Mouse (Mus musculus) kidney, postnatal 14 days (tissue): ENCODE measurements at regions not wholly inside any gene's neighbourhood (a gene's known extent, or its start where the extent isn't known, plus 50 kb on each side); places are given as distances from the start of the nearest gene placed in this dataset.

Experiments
- DNase-seq: peaks from one replicate; pipeline ENCODE4 v3.0.0; 2022; ENCODE audit warnings: mixed read lengths

- DNase-seq: no peak
Measured at GRCm38 (mm10) chr6:117237096-117237495, 68.8 kb downstream of the Cxcl12 start.

DNA sequence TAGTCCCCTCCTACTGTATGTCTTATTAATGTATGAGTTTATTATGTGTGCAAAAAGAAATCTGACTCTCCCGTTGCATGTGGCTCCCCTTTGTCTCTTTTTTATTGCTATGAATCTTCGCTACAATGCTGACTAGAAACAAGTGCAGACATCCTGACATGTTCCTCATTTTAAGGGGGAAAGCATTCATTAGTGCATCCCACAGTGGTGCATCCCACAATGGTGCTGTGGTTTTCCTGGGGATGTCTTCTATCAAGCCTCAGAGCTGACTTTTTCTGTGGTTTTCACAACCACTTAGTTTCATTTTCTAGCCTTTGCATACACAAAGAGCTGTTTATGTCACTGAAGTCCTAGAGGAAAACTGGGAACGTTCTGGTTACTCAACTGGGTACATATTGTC, 72.9 kb downstream of the Cxcl12 start:
- no peak for DNase-seq

DNA sequence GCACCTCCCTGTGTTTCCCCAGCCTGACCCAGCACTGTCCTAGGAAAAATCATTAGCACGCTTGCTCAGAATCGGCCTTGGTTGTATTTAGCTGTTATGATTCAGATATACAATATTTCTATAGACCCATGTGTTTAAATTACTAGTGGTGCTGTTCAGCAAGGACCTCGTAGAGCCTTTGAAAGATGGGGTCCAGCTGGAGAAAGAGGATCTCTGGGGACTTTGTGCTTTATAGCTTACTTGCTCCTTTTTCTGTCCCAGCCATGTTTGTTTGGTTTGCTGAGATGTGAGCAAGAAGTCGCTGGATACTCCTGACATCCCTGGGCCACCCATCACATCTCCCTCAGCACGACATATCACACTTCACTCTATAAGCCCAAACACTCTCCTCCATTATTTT, 77.1 kb downstream of the Cxcl12 start:
- DNase-seq: no peak

- no peak for DNase-seq
Measured at GRCm38 (mm10) chr6:117245849-117246248, 77.5 kb downstream of the Cxcl12 start.

GRCm38 (mm10) chr6:117249230-117249921, 81.0 kb downstream of the Cxcl12 start:
- DNase-seq: peak; percentile 26

DNA sequence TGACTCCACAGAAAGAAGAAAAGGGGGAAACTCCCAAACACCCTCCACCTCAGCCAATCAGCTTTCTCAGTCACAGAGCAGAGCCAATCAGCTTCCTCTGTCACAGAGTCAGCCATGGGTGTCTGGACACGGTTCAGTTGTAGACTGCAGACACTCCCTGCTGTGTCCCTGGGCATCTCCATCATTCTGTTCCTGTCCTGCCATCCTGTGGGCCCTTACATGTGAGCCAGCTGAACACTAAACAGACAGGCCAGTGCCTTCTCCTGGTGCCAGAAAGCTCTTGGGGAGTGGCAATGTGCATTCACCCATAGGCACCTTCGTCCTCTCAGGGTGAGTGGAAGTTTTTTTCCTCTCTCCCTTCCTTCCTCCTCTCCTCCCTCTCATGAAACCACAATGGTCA, 81.7 kb downstream of the Cxcl12 start:
- DNase-seq: no peak

- no peak for DNase-seq
Measured at GRCm38 (mm10) chr6:117251383-117251925, 83.1 kb downstream of the Cxcl12 start.

GRCm38 (mm10) chr6:117252361-117252760, 84.0 kb downstream of the Cxcl12 start:
- no peak for DNase-seq

- DNase-seq: no peak
Measured at GRCm38 (mm10) chr6:117253036-117253435, 84.7 kb downstream of the Cxcl12 start.

GRCm38 (mm10) chr6:117253586-117254330, 85.4 kb downstream of the Cxcl12 start:
- DNase-seq: no peak

DNA sequence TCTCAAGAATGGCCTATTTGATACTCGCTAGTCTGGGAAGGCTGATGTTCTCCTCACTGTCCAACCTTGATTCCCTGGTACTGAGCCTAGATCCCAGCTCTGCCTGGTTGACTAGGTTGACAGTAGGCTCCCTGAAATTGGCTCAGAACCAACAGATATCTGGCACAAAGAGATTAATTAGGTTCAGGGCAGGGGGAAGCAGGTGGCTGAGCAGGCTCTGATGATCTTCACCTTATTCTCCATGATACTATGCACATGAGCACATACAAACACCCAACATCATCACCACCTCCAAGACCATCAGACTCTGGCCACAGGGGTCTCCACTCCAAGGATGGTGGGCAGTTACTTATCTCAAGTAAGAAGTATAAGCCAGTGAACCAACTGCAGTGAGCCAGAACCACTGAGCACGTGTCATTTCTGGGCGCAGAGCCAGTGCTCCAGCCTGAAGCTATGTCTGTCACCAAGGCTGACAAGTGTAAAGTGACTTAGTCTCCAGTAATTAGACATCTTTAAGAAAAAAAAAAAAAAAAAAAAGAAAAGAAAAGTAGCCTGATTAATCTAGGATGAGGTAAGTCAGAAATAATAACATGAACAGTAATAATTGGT, 86.4 kb downstream of the Cxcl12 start:
- DNase-seq: peak; percentile 80

GRCm38 (mm10) chr6:117255399-117256098, 87.2 kb downstream of the Cxcl12 start:
- no peak for DNase-seq

DNA sequence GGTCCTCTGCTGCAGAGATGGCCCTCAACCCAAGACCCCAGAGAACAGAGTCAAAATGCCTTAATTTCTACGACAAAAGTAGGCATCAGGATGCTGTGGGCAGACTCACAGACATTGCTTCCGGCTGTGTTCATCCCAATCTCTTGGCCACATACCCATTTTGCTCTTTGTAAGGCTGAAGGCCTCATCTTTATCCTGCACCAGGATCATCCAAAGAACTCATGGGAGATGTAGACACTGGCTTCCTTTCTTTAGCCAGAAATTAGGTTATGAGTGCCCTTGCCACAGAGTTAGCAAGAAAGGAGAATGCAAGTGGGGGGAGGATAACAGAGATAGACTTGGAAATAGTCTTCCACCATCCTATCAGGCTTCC, 87.8 kb downstream of the Cxcl12 start:
- no peak for DNase-seq

- no peak for DNase-seq
Measured at GRCm38 (mm10) chr6:117257591-117257990, 89.3 kb downstream of the Cxcl12 start.

DNA sequence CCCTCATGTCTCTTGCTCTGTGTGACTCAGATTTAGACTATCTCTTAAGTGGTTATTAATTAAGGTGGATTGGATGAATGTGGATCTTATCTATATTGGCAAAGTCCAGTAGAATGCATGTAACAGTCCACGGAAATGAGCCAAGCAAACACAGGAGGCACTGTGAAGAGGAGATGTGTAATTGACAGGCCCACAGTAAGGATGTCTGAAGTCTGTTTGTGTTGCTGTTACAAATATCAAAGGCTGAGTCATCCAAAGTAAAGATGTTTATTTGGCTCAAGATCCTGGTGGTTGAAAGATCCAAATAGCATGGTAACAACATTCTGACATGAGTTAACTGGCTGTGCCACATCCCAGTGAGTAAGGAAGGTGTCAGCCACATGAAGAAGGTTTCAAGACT, 99.6 kb downstream of the Cxcl12 start:
- DNase-seq: no peak

DNA sequence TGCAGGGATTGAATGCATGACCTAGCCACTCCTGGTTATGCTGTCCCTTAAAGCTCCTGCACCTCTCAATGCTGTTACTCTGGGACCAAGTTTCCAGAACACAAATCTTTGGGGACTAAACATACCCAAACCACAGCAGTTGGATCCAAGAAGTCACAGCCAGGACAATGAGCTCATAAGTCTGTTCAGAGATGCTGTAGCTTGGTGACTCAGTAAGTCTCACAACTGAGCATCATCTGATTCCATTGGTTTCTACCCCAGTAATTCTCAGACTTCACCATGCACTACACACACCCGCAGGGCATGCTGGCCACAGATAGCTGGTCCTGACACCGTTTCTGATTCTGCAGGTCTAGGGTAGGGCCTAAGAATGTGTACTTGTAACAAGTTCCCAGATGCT, 100.0 kb downstream of the Cxcl12 start:
- DNase-seq: no peak

DNA sequence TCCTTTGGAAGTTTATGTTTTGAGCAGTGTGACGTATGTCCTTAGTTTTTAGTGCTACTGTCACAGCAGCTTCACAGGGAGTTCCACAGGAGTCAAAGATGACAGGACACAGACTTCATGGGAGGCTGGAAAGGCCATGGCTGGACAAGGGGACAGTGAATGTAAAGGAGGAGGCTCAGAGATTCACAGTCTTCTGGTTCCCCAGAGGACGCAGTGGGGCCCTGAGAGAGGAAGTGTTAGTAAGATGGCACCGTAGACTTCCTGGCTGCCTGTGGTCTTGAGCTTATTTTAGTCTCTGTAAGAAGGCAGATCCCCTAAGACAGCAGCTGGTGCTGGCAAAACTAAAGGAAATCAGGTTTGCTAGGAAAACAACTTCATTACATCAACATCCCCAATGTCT, 101.9 kb downstream of the Cxcl12 start:
- DNase-seq: no peak

DNA sequence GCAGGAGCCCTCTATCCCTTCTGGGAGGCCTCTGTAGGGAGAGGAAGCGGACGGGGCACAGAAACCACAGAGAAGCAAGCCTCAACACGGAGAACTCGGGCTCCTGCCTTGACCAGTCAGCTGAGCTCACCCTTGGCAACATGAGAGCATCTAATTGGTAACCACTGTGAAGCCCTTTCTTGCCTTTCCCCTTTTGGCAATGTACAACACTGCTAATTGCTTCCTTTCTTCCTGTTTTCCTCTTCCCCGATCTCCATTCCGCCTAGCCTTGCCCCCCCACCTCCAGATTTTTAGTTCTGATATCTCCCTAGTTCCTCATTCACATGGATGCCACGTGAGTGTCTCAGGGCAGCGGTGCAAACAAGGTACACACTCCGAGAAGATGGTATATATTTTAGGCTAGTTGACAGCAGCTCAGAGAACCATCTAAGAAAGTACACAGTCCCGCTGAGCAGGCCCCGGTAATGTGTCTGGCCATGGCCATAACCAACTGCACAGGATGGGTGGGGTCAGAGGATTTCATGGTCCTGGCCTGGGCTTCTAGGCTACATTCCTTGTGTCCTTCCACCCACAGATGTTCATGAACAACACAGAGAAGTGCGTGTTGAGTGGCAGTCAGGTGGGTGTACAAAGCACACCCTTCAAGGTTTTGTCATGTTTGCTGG, 103.4 kb downstream of the Cxcl12 start:
- DNase-seq: no peak

- DNase-seq: peak; percentile 56
Measured at GRCm38 (mm10) chr6:117272227-117272955, 104.1 kb downstream of the Cxcl12 start.

- DNase-seq: no peak
Measured at GRCm38 (mm10) chr6:117275915-117276314, 107.6 kb downstream of the Cxcl12 start.

DNA sequence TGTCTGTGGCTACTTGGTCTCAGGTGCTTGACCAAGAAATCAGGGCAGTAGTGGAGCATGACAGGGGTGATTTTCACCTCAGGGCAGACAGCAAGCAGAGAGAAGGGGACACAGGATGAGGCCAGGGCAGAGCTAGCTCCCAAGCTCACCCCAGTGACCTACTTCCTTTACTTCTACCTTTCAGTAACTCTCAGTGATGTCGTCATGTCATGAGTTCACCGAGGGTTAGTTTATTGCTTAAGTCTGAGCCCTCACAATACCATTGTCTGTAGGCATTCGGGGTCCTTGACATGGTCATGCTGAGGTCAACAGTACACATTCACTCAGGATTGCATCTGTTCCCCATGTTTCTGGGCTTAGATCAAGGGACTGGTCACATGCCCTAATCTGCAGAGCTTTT, 108.5 kb downstream of the Cxcl12 start:
- no peak for DNase-seq

GRCm38 (mm10) chr6:117279297-117279696, 111.0 kb downstream of the Cxcl12 start:
- DNase-seq: no peak
